Mouse (Mus musculus): ENCODE data around the gene Gm42878. TPM values are rescaled to one million over a fixed set of nuclear protein-coding genes. Genes with fewer than 3 reads are reported as not detected.
"Not testable (repeated sequence)": the region's sequence is repeated elsewhere in the genome, so short reads cannot be mapped to it uniquely, and the experiment has no call there.

Gm42878 gene
- total RNA-seq, 1 experiment from 2014 or later = not detected

DNA sequence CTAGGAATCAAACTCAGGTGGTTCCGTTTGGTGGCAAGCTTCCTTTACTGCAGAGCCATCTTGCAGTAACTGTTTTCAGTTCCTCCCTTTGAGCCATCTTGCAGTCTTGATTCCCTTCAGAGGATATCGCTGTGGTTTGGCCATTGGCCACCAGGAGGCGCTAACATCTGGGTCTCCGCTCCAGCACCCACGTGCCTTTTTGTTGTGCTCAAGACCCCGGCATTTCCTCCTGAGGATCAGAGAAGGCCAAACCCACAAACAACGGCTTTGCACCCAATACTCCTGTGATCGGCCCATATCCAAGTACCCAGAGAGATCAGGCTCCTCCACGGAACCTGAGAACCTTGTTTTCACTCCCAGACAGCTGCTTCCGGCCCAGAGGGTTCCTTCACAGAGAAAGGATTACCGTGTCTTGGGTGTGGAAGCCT is 19.2 kb upstream of the Gm42878 start:
- peak; percentile 94 for DNase-seq

- DNase-seq = no peak
These were observed 17.2 kb upstream of the Gm42878 start for GRCm38 (mm10) chr5:121562436-121562835.

GRCm38 (mm10) chr5:121549196-121549595 is 3.9 kb upstream of the Gm42878 start:
- peak; percentile 27 for DNase-seq

- no peak for DNase-seq
These were observed 1.8 kb upstream of the Gm42878 start for GRCm38 (mm10) chr5:121547084-121547483.

DNA sequence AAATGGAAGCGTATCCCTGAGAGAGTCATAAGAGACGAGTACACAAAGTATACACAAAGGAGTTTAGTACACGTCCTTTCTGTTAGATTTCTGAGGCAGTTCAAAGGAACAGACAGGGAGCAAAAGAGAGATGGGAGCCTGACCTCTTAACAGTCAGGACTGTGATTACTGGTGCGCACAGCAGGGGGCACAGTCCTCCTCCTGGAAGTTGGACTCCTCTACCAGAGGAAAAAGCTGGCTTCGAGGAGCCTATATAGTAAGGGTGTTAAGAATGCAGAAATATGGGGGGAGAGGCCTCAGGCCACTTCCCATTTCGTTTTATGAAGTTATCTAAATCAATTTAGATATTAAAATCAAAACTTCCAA is 1.2 kb upstream of the Gm42878 start:
- DNase-seq = peak; percentile 81

DNA sequence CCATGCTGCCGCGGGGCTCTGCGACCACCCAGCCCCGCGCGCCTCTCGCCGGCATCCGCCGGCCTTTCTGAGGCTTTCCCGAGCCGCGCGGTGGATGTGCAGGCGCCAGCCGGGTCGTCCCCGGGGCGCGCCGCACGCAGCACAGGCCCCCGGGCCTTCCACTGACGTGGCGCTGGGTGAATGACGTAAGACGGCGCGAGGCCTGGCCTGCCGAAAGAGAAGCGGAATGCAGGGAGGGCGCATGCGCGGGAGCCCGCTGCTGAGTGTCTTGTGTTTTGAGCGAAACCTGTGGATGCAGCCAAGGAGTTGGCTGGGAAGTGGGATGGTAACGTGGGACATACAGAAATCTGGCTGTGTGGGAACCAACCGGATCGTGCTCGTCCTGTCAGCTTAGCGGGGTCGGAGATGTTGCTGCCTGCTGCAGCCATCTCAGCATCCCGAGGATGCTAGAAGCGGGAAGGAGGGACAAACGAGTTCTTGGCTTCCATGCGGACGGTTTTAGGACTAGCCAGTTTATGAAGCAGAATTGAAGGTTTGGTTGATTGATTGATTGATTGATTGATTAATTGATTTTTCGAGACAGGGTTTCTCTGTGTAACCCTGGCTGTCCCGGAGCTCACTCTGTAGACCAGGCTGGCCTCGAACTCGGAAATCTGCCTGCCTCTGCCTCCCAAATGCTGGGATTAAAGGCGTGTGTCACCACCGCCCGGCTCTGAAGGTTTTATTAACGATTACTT is 679 bp upstream of the Gm42878 start, which contains the start of gene Mapkapk5:
Mapkapk5 (minus strand) TSS at position 113 of the 737 bp plus-strand sequence.
- peak; percentile 98 for DNase-seq

DNA sequence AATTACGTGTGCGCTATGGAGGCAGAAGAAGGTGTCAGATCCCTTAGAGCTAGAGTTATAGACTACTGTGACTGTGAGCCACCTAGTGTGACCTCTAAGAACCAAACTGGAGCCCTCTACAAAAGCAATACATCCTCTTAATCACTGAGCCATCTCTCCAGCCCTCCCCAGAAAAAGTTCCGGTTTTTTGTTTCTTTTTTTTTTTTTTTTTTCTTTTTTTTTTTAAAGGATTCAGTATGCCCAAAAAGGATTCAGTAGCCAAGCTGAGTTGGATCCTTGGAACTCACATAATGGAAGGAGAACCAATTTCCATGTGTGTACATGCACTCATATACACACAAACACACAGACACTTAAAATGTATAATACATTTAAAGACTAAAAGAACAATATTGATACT is 1.9 kb downstream of the Gm42878 start:
- no peak for DNase-seq

DNA sequence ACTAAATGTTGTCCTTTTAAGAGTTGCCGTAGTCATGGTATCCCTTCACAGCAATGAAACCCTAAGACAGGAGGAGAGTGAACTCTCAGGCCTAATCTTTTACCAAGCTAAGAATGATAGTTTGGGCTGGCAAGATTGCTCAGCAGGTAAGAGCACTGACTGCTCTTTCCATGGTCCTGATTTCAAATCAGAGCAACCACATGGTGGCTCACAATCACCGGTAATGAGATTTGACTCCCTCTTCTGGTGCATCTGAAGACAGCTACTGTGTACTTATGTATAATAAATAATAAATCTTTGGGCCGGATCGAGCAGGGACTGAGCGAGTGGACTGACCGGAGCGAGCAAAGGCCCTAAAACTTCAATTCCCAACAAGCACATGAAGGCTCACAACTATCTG is 4.0 kb downstream of the Gm42878 start:
- DNase-seq = no peak

DNA sequence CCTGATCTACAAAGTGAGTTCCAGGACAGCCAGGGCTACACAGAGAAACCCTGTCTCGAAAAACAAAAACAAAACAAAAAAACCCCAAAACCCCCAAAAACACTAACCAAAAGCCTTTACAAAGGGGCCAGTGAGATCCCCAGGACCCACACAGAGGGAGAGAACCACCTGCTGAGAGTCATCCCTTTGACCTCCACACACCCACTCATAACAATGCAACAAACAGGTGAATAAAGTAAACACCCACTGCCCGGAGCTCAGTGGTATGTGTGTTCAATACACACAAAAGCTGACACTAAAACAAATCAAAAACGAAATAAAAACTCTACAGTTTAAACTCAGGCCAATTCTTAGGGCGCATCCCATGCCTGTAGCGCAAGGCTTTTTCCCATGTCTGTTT is 5.2 kb downstream of the Gm42878 start:
- DNase-seq = no peak

DNA sequence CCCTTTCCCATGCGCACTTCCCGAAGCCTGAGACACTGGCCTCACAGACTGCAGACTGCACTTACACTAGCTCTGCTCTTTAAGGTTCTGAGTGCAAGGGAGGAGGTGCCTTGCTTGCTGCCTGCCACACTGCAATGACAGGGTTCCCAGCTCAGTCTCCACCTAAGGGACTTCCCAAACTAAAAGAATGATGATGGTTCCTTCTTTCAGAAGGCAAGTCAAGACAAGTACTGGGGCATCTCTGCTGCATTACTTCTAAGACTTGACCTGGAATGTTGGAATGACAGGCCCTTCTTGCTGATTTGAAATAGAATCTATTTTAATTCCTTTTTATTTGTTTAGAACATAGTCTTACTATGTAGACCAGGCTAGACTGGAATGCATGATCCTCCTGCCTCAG is 7.7 kb downstream of the Gm42878 start:
- DNase-seq = no peak

- no peak for DNase-seq
These were observed 8.2 kb downstream of the Gm42878 start for GRCm38 (mm10) chr5:121536921-121537555.

GRCm38 (mm10) chr5:121535116-121535515 is 10.2 kb downstream of the Gm42878 start:
- DNase-seq = no peak

GRCm38 (mm10) chr5:121534521-121534920 is 10.8 kb downstream of the Gm42878 start:
- peak; percentile 19 for DNase-seq

- DNase-seq = peak; percentile 62
These were observed 18.3 kb downstream of the Gm42878 start for GRCm38 (mm10) chr5:121526961-121527360.

- DNase-seq = peak; percentile 65
These were observed 18.8 kb downstream of the Gm42878 start for GRCm38 (mm10) chr5:121526526-121526925.

GRCm38 (mm10) chr5:121525774-121526450 is 19.4 kb downstream of the Gm42878 start:
- peak; percentile 22 for DNase-seq

- not testable (repeated sequence) for DNase-seq
These were observed 25.5 kb downstream of the Gm42878 start for GRCm38 (mm10) chr5:121519758-121520157.

DNA sequence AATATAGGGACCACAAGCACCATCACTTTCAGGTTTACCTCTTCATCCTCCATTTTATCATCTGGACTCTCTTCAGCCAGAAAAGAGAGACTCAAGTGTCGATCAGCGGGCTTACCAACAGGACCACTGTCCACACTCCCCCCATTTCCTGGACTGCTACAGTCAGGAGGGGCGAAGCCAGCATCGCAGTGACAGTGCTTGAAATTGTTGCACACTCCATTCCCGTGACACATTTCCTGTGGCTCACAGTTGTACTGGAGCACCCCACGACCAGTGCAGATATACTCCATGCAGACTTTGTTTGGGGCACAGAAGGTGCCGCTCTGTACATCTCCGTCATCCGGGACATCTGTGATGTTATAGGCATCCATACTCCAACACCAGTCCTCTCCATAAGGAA is 26.3 kb downstream of the Gm42878 start:
- no peak for DNase-seq

GRCm38 (mm10) chr5:121510009-121510408 is 35.3 kb downstream of the Gm42878 start:
- no peak for DNase-seq

GRCm38 (mm10) chr5:121506846-121507245 is 38.4 kb downstream of the Gm42878 start:
- DNase-seq = no peak

DNA sequence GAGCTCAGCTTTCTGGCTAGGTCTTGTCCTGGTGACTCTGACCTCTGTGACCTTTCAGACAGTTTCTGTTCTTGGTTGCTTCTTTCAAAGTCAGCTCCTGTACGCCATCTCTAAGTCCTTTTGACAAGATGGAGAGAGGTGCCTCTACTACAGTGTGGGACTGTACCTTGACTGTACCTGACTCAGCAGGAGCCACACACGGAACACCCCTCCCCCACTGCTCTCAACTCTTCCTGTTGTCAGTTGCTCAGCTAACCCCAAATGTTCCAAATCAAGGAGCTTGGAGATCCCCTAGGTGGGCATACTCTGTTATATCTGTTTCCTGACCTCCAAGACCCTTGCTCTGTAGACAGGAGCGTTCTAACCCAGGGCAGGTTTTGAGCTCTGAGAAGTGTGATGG is 42.1 kb downstream of the Gm42878 start, which contains the start of gene Adam1b:
Adam1b (minus strand) TSS at position 205 of the 400 bp plus-strand sequence.
- DNase-seq = no peak

- not testable (repeated sequence) for DNase-seq
These were observed 43.8 kb downstream of the Gm42878 start for GRCm38 (mm10) chr5:121501424-121501996.

- DNase-seq = no peak
These were observed 44.6 kb downstream of the Gm42878 start for GRCm38 (mm10) chr5:121500719-121501118.
